Mouse (Mus musculus) layer of hippocampus, adult 2 months (tissue): ENCODE results near the gene Ssrp1. TPM values are rescaled to one million over a fixed set of nuclear protein-coding genes. Genes with fewer than 3 reads are reported as not detected.

Source experiments
- DNase-seq, 2 experiments: peaks; one replicate each; pipeline ENCODE4 v3.0.0; 2022; ENCODE audit warnings: low spot score in 2 of 2
- H3K27ac ChIP-seq: fragments of 200-600 bp; 2 replicates; pipeline ENCODE4 v1.8.1; 2022
- H3K4me3 ChIP-seq: fragments of 200-600 bp; 2 replicates; pipeline ENCODE4 v1.8.1; 2022; ENCODE audit warnings: mild to moderate bottlenecking
- CTCF ChIP-seq: fragments of 200-600 bp; conservative IDR thresholded peaks from 2 replicates; pipeline ENCODE4 v1.8.1; 2022; ENCODE audit warnings: antibody characterized with exemption, mild to moderate bottlenecking, moderate library complexity
- total RNA-seq, 2 experiments: library from RNA; stranded (reverse); gene quantifications; 2 replicates each; pipeline ENCODE4 v1.2.3; 2021

Gene Ssrp1
- total RNA-seq, 2 experiments from 2014 or later, result 125 to 132 TPM

GRCm38 (mm10) chr2:85013826-85014587 lies 23.0 kb upstream of the Ssrp1 start:
- DNase-seq, result no peak
- no peak overlapping the region for H3K4me3 ChIP-seq
- TF ChIP-seq CTCF, result peak; percentile 59
- peak overlapping the region; percentile 72 for H3K27ac ChIP-seq

GRCm38 (mm10) chr2:85014588-85014982 lies 22.4 kb upstream of the Ssrp1 start:
- Histone ChIP-seq H3K27ac (peak overlapping the region; percentile 72), H3K4me3 (no peak overlapping the region)
- DNase-seq, result peak; percentile 52 to 63
- no peak for TF ChIP-seq CTCF

GRCm38 (mm10) chr2:85022043-85022442 lies 15.0 kb upstream of the Ssrp1 start:
- Histone ChIP-seq H3K27ac (no peak overlapping the region), H3K4me3 (no peak overlapping the region)
- TF ChIP-seq CTCF, result peak; percentile 83
- DNase-seq, result peak in 1 of 2 experiments; percentile 43

- TF ChIP-seq CTCF, result 0 out of 2 replicates have a peak, but pooled peaks have one; percentile 17
- no peak overlapping the region for H3K27ac ChIP-seq
- DNase-seq, result no peak
- no peak overlapping the region for H3K4me3 ChIP-seq
These were observed 10.9 kb upstream of the Ssrp1 start for GRCm38 (mm10) chr2:85026178-85026577.

GRCm38 (mm10) chr2:85027281-85027680 lies 9.8 kb upstream of the Ssrp1 start:
- Histone ChIP-seq H3K27ac (no peak overlapping the region), H3K4me3 (no peak overlapping the region)
- no peak for TF ChIP-seq CTCF
- no peak for DNase-seq

GRCm38 (mm10) chr2:85029897-85030296 lies 7.1 kb upstream of the Ssrp1 start:
- no peak for TF ChIP-seq CTCF
- H3K27ac ChIP-seq, result no peak overlapping the region
- DNase-seq, result no peak
- no peak overlapping the region for H3K4me3 ChIP-seq

GRCm38 (mm10) chr2:85030989-85031388 lies 6.0 kb upstream of the Ssrp1 start:
- DNase-seq, result no peak
- no peak for TF ChIP-seq CTCF
- H3K4me3 ChIP-seq, result no peak overlapping the region
- no peak overlapping the region for H3K27ac ChIP-seq

- no peak for TF ChIP-seq CTCF
- no peak overlapping the region for H3K4me3 ChIP-seq
- no peak for DNase-seq
These were observed 3.9 kb upstream of the Ssrp1 start for GRCm38 (mm10) chr2:85033121-85033520.

GRCm38 (mm10) chr2:85034169-85034568 lies 2.9 kb upstream of the Ssrp1 start:
- no peak for TF ChIP-seq CTCF
- DNase-seq, result no peak
- Histone ChIP-seq H3K4me3 (no peak overlapping the region), H3K27ac (no peak overlapping the region)

More at GRCm38 (mm10) chr2:85033121-85033520, 3.9 kb upstream of the Ssrp1 start:
- no peak overlapping the region for H3K27ac ChIP-seq

GRCm38 (mm10) chr2:85036507-85037046 lies 457 bp upstream of the Ssrp1 start:
- no peak for TF ChIP-seq CTCF
- Histone ChIP-seq H3K4me3 (peak overlapping the region; percentile 85), H3K27ac (peak overlapping the region; percentile 96)
- no peak for DNase-seq

- TF ChIP-seq CTCF, result no peak
- Histone ChIP-seq H3K27ac (peak overlapping the region; percentile 96; the same call in 1 of the 2 replicates), H3K4me3 (peak overlapping the region; percentile 85)
- no peak for DNase-seq
These were observed 1.3 kb downstream of the Ssrp1 start for GRCm38 (mm10) chr2:85038336-85038735.

GRCm38 (mm10) chr2:85043623-85044022 lies 6.6 kb downstream of the Ssrp1 start:
- peak overlapping the region; percentile 80 for H3K27ac ChIP-seq
- TF ChIP-seq CTCF, result no peak
- DNase-seq, result no peak
- H3K4me3 ChIP-seq, result no peak overlapping the region

- no peak overlapping the region for H3K4me3 ChIP-seq
- TF ChIP-seq CTCF, result no peak
- no peak for DNase-seq
- no peak overlapping the region for H3K27ac ChIP-seq
These were observed 9.2 kb downstream of the Ssrp1 start for GRCm38 (mm10) chr2:85046222-85046621.

GRCm38 (mm10) chr2:85047081-85047480 lies 10.0 kb downstream of the Ssrp1 start:
- TF ChIP-seq CTCF, result no peak
- H3K4me3 ChIP-seq, result peak overlapping the region; percentile 75
- peak overlapping the region; percentile 94 for H3K27ac ChIP-seq
- DNase-seq, result no peak
